Mouse (Mus musculus): ENCODE measurements at regions not wholly inside any gene's neighbourhood (a gene's known extent, or its start where the extent isn't known, plus 50 kb on each side); places are given as distances from the start of the nearest gene placed in this dataset.

DNA sequence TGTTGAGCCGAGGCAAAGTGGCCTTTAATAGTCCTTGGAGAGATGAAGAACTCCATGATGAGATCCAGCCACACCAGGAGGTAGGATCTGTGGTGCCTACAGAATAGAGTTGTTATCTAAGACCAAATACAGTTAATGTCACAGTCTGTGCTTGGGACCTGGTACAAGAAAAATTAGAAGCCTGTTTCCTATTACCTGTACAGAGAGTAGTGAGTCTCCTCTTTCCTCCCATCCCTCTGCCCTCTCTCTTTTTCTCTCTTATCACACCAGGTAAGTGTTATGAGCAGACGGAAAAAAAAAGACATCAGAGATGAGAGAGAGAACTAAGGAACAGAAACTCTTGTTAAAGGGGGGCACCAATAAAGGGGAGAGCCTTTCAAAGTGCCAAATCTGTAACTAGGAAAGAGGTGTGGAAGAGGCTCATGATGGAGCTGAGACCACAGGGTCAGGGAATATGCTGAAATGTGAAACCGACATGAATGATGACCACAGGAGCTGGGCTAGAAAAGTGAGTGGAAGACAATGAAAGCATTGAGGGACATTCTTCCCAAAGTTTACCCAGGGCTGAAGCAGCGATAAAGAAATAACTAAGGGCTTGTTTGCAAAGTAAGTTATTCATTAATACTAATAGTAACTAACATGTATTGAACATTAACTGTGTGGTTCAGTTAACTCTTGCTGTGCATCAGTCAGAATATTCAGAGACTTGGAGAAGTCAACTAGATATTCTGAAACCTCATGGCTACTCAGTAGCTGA lies 440.9 kb downstream of the Tns1 start:
- no peak for ATAC-seq (ENCODE audit: low read depth)
- H3K9ac ChIP-seq: no peak overlapping the region
- DNase-seq: no peak
- no peak overlapping the region for H3K4me3 ChIP-seq (replicated peaks)
- no peaks in the 10 kb centered on the region for H3K36me3 ChIP-seq
- no peak overlapping the region for H3K4me2 ChIP-seq
- no peaks in the 10 kb centered on the region for H3K9me3 ChIP-seq (replicated peaks)
- H3K4me1 ChIP-seq (replicated peaks): no peaks in the 10 kb centered on the region
- no peak overlapping the region for H3K27ac ChIP-seq
- no peaks in the 10 kb centered on the region for H3K27me3 ChIP-seq
- WGBS (ENCODE audit: insufficient replicate concordance): 47% methylated on average over 4 of the region's 4 CpGs

DNA sequence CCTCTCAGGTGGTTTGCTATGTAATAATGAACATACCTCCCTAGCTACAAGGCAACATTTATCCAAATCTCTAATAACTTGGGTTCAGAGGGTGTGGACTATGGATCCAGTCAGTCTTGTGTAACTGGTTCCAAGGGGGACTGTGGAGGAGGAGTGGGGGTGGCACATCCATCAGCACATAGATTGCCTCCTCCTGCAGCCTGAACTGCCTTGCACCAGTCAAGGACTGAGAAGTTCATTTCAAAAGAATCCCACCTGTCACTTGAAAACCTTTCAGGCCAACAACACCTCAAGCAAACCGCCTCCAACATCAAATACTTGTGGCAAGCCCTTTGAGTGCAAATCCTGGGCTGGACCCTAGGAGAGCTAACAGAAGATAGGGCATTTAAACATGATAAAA lies 442.6 kb downstream of the Tns1 start:
- Histone ChIP-seq H3K36me3 (no peaks in the 10 kb centered on the region), H3K9me3 (replicated peaks) (no peaks in the 10 kb centered on the region), H3K4me2 (no peak overlapping the region), H3K27ac (no peak overlapping the region), H3K27me3 (no peaks in the 10 kb centered on the region), H3K4me1 (replicated peaks) (no peaks in the 10 kb centered on the region), H3K4me3 (replicated peaks) (no peak overlapping the region), H3K9ac (no peak overlapping the region)
- ATAC-seq (ENCODE audit: low read depth): no peak
- 59% methylated on average over 1 of the region's 1 CpGs for WGBS (ENCODE audit: insufficient replicate concordance)
- no peak for DNase-seq

GRCm38 (mm10) chr1:73680829-73681228 lies 443.4 kb downstream of the Tns1 start:
- WGBS (ENCODE audit: insufficient replicate concordance): 72% methylated on average over 3 of the region's 3 CpGs
- ATAC-seq (ENCODE audit: low read depth) (no peak), DNase-seq (no peak)
- Histone ChIP-seq H3K9ac (no peak overlapping the region), H3K4me2 (no peak overlapping the region), H3K27me3 (no peaks in the 10 kb centered on the region), H3K36me3 (no peaks in the 10 kb centered on the region), H3K4me3 (replicated peaks) (no peak overlapping the region), H3K27ac (no peak overlapping the region), H3K9me3 (replicated peaks) (no peaks in the 10 kb centered on the region), H3K4me1 (replicated peaks) (no peaks in the 10 kb centered on the region)

DNA sequence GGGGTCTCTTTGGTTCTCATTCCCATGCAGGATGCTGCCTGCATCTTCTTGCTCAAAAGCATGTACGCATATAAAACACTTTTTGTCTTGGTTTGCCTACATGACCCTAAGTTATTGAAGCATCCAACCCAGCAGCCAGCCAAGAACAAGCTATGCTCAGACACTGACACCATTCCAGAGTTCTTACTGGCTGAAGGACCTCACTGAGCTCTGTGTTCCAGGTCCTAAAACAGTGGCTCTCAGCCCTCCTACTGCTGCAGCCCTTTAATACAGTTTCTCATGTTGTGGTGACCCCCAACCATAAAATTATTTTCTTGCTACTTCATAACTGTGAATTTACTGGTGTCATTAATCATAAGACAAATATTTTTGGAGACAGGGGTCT lies 450.4 kb downstream of the Tns1 start:
- Histone ChIP-seq H3K36me3 (no peaks in the 10 kb centered on the region), H3K4me3 (replicated peaks) (no peak overlapping the region), H3K4me1 (replicated peaks) (no peaks in the 10 kb centered on the region), H3K4me2 (no peak overlapping the region), H3K9ac (no peak overlapping the region), H3K27ac (no peak overlapping the region), H3K9me3 (replicated peaks) (no peaks in the 10 kb centered on the region), H3K27me3 (no peaks in the 10 kb centered on the region)
- ATAC-seq (ENCODE audit: low read depth) (no peak), DNase-seq (no peak)
- WGBS (ENCODE audit: insufficient replicate concordance): 64% methylated on average over 1 of the region's 1 CpGs

- DNase-seq (no peak), ATAC-seq (ENCODE audit: low read depth) (no peak)
- no peaks in the 10 kb centered on the region for H3K4me1 ChIP-seq (replicated peaks)
- no peaks in the 10 kb centered on the region for H3K9me3 ChIP-seq (replicated peaks)
- no peaks in the 10 kb centered on the region for H3K27me3 ChIP-seq
- 28% methylated on average over 4 of the region's 4 CpGs for WGBS (ENCODE audit: insufficient replicate concordance)
- H3K9ac ChIP-seq: no peak overlapping the region
- no peak overlapping the region for H3K27ac ChIP-seq
- no peaks in the 10 kb centered on the region for H3K36me3 ChIP-seq
- H3K4me3 ChIP-seq (replicated peaks): no peak overlapping the region
- H3K4me2 ChIP-seq: no peak overlapping the region
These were observed 450.9 kb downstream of the Tns1 start for GRCm38 (mm10) chr1:73673191-73673850.

GRCm38 (mm10) chr1:73672239-73672638 lies 452.0 kb downstream of the Tns1 start:
- Histone ChIP-seq H3K4me3 (replicated peaks) (no peak overlapping the region), H3K27ac (no peak overlapping the region), H3K4me1 (replicated peaks) (no peaks in the 10 kb centered on the region), H3K4me2 (no peak overlapping the region), H3K9me3 (replicated peaks) (no peaks in the 10 kb centered on the region), H3K27me3 (no peaks in the 10 kb centered on the region), H3K9ac (no peak overlapping the region), H3K36me3 (no peaks in the 10 kb centered on the region)
- DNase-seq (no peak), ATAC-seq (ENCODE audit: low read depth) (no peak)
- WGBS (ENCODE audit: insufficient replicate concordance): 59% methylated on average over 4 of the region's 4 CpGs

DNA sequence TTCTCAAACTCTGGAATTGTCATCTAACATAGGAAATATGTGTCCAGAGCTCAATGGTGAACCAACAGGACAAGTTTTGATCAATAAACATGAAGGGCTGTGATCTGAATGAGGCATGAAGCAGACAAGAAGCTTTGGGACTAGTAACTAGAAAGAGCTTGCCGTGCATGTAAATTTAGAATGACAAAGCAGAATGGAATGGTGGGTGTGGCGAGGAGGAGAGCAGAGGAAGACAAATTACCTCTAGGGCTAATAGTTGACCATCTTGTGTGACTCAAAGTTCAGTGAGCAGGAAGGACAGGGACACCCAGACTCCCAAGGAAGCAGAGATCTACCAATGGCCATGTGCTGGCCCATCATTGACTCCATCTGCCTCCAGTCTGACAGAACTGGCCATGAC lies 455.6 kb downstream of the Tns1 start:
- 48% methylated on average over 2 of the region's 2 CpGs for WGBS (ENCODE audit: insufficient replicate concordance)

DNA sequence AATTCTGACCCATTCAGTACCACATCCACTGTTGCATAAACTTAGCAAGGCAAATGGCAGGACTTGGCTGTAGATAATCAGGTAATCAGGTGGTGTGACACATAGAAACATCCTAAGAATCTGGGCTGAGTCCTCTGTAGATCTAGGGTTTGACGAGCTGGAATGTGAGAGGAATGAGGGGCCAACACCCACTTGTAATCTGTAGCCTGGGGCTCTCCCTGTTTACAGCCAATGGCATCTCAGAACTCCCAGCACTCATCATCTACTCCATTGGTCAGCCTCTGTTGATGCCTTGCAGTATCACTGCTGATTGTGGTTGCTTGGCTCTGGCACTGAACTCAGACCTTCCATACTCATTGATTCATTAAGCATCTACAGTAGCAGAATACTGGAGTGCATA lies 460.7 kb downstream of the Tns1 start:
- WGBS (ENCODE audit: insufficient replicate concordance): 27% methylated on average over 1 of the region's 1 CpGs
- no peak for ATAC-seq (ENCODE audit: low read depth)

More for the DNA sequence above, 455.6 kb downstream of the Tns1 start:
- no peaks in the 10 kb centered on the region for H3K9me3 ChIP-seq (replicated peaks)
- H3K4me2 ChIP-seq: no peak overlapping the region
- no peak overlapping the region for H3K27ac ChIP-seq
- no peak overlapping the region for H3K4me3 ChIP-seq (replicated peaks)
- no peaks in the 10 kb centered on the region for H3K4me1 ChIP-seq (replicated peaks)
- DNase-seq (no peak), ATAC-seq (ENCODE audit: low read depth) (no peak)
- no peaks in the 10 kb centered on the region for H3K36me3 ChIP-seq
- no peak overlapping the region for H3K9ac ChIP-seq
- H3K27me3 ChIP-seq: no peaks in the 10 kb centered on the region

GRCm38 (mm10) chr1:73645011-73645410 lies 479.2 kb downstream of the Tns1 start:
- Histone ChIP-seq H3K4me1 (replicated peaks) (no peaks in the 10 kb centered on the region), H3K9me3 (replicated peaks) (no peaks in the 10 kb centered on the region), H3K9ac (no peak overlapping the region), H3K4me3 (replicated peaks) (no peak overlapping the region), H3K27ac (no peak overlapping the region), H3K4me2 (no peak overlapping the region), H3K36me3 (no peaks in the 10 kb centered on the region), H3K27me3 (no peaks in the 10 kb centered on the region)
- DNase-seq: no peak
- ATAC-seq (ENCODE audit: low read depth): no peak
- 46% methylated on average over 3 of the region's 3 CpGs for WGBS (ENCODE audit: insufficient replicate concordance)

More for the DNA sequence above, 460.7 kb downstream of the Tns1 start:
- no peak overlapping the region for H3K9ac ChIP-seq
- no peaks in the 10 kb centered on the region for H3K36me3 ChIP-seq
- H3K4me3 ChIP-seq (replicated peaks): no peak overlapping the region
- no peak for DNase-seq
- no peak overlapping the region for H3K27ac ChIP-seq
- no peaks in the 10 kb centered on the region for H3K27me3 ChIP-seq
- no peaks in the 10 kb centered on the region for H3K4me1 ChIP-seq (replicated peaks)
- H3K9me3 ChIP-seq (replicated peaks): no peaks in the 10 kb centered on the region
- no peak overlapping the region for H3K4me2 ChIP-seq

DNA sequence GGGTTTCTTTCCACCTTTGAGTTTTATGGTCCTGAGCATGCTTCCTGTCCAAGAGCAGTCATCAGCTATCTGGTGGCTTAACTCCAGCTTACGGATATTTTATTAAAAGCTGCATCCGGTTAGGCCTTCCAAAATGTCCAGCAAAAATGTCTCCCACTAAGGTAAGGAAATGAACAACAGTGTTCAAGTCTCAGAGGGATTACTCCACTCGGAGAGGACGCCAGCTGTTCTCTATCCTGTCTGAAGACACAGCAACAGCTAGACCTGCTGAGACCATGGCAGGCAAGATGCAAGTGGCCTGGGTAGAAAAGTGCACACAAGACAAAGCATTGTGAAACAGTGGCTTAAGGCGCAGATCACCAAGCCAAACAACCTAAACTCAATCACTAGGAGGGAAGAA lies 479.9 kb downstream of the Tns1 start:
- Histone ChIP-seq H3K27ac (no peak overlapping the region), H3K9me3 (replicated peaks) (no peaks in the 10 kb centered on the region), H3K4me3 (replicated peaks) (no peak overlapping the region), H3K4me2 (no peak overlapping the region), H3K27me3 (no peaks in the 10 kb centered on the region), H3K36me3 (no peaks in the 10 kb centered on the region), H3K9ac (no peak overlapping the region), H3K4me1 (replicated peaks) (no peaks in the 10 kb centered on the region)
- 58% methylated on average over 5 of the region's 5 CpGs for WGBS (ENCODE audit: insufficient replicate concordance)
- ATAC-seq (ENCODE audit: low read depth) (no peak), DNase-seq (no peak)

DNA sequence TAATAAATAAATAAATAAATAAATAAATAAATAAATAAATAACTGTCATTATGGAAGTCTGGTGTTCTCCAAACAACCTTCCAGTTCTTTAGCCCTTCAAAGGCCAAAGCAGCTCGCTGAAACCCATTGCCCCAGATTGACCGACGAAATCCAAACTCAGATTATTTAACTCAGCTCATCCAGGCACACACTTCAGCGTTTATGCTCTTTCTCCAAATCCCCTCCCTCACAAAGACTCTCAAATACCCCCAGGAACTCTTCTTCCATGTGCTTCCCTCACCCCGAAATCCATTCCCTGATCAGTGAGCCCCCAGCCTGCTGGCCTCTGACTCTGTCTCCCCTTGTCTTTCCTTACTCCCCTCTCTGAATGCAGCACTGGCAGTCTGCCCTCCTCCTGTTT lies 480.8 kb downstream of the Tns1 start:
- no peak overlapping the region for H3K4me2 ChIP-seq
- no peak overlapping the region for H3K9ac ChIP-seq
- no peak overlapping the region for H3K4me3 ChIP-seq (replicated peaks)
- H3K9me3 ChIP-seq (replicated peaks): no peaks in the 10 kb centered on the region
- ATAC-seq (ENCODE audit: low read depth): no peak
- DNase-seq: no peak
- H3K36me3 ChIP-seq: no peaks in the 10 kb centered on the region
- 48% methylated on average over 5 of the region's 5 CpGs for WGBS (ENCODE audit: insufficient replicate concordance)
- no peaks in the 10 kb centered on the region for H3K4me1 ChIP-seq (replicated peaks)
- H3K27ac ChIP-seq: no peak overlapping the region
- H3K27me3 ChIP-seq: no peaks in the 10 kb centered on the region

DNA sequence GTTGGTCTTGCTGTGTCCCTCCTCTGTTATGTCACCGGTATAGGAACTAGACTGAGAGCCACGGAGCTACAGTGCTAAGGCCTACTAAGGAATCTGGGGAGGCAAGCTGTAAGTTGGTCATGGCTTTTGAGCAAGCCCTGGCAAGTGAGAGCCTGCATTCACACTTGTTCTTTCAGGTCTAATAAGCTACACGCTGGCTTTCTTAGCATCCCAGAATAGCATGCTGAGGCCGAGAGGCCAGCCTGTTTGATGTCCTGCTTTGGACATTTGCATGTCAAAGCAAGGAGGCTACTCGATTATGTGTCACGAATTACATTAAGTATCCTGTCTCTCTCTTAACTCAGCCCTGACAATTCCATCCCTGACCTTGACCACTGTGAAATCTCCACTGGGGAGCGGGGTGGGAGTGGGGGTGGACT lies 481.5 kb downstream of the Tns1 start:
- Histone ChIP-seq H3K4me3 (replicated peaks) (no peak overlapping the region), H3K27me3 (no peaks in the 10 kb centered on the region), H3K9me3 (replicated peaks) (no peaks in the 10 kb centered on the region), H3K27ac (no peak overlapping the region), H3K9ac (no peak overlapping the region), H3K4me1 (replicated peaks) (no peaks in the 10 kb centered on the region), H3K4me2 (no peak overlapping the region), H3K36me3 (no peaks in the 10 kb centered on the region)
- WGBS (ENCODE audit: insufficient replicate concordance): 37% methylated on average over 7 of the region's 7 CpGs
- DNase-seq (no peak), ATAC-seq (ENCODE audit: low read depth) (no peak)
